Mouse (Mus musculus) thymus, postnatal 36 days (tissue): ENCODE results near the gene Dirc2.

Experiments used
- DNase-seq, 2 experiments: peaks; one replicate each; pipeline ENCODE4 v3.0.0; 2022; ENCODE audit warnings: mixed read lengths in 2 of 2

Gene Dirc2

GRCm38 (mm10) chr16:35771606-35772005, 2.5 kb upstream of the Dirc2 start:
- DNase-seq: no peak

- DNase-seq: peak in 1 of 2 experiments; percentile 19
Observed at GRCm38 (mm10) chr16:35771141-35771540, 2.0 kb upstream of the Dirc2 start.

- DNase-seq: peak; percentile 95 to 96
Observed at GRCm38 (mm10) chr16:35769878-35770657, 912 bp upstream of the Dirc2 start, which contains the start of gene Hspbap1. Hspbap1 (plus strand) TSS chr16:35770375.

- no peak for DNase-seq
Observed at GRCm38 (mm10) chr16:35768469-35768784, 729 bp downstream of the Dirc2 start.

- no peak for DNase-seq
Observed at GRCm38 (mm10) chr16:35766366-35766765, 2.8 kb downstream of the Dirc2 start.

- peak in 1 of 2 experiments; percentile 19 for DNase-seq
Observed at GRCm38 (mm10) chr16:35765449-35765848, 3.7 kb downstream of the Dirc2 start.

- no peak for DNase-seq
Observed at GRCm38 (mm10) chr16:35764941-35765340, 4.2 kb downstream of the Dirc2 start.

- no peak for DNase-seq
Observed at GRCm38 (mm10) chr16:35763590-35764296, 5.4 kb downstream of the Dirc2 start.

GRCm38 (mm10) chr16:35759401-35759800, 9.8 kb downstream of the Dirc2 start:
- no peak for DNase-seq

GRCm38 (mm10) chr16:35756697-35757096, 12.5 kb downstream of the Dirc2 start:
- no peak for DNase-seq

- DNase-seq: no peak
Observed at GRCm38 (mm10) chr16:35755502-35756334, 13.4 kb downstream of the Dirc2 start.

- DNase-seq: no peak
Observed at GRCm38 (mm10) chr16:35753926-35754325, 15.2 kb downstream of the Dirc2 start.

- DNase-seq: no peak
Observed at GRCm38 (mm10) chr16:35751841-35752240, 17.3 kb downstream of the Dirc2 start.

GRCm38 (mm10) chr16:35749385-35749784, 19.8 kb downstream of the Dirc2 start:
- no peak for DNase-seq

GRCm38 (mm10) chr16:35748237-35748603, 20.9 kb downstream of the Dirc2 start:
- DNase-seq: no peak

GRCm38 (mm10) chr16:35747417-35748236, 21.5 kb downstream of the Dirc2 start:
- peak; percentile 79 to 87 for DNase-seq

- DNase-seq: peak; percentile 31 to 37
Observed at GRCm38 (mm10) chr16:35742251-35742937, 26.8 kb downstream of the Dirc2 start.

- DNase-seq: peak; percentile 36 to 65
Observed at GRCm38 (mm10) chr16:35741621-35742020, 27.5 kb downstream of the Dirc2 start.

- no peak for DNase-seq
Observed at GRCm38 (mm10) chr16:35740943-35741342, 28.2 kb downstream of the Dirc2 start.

GRCm38 (mm10) chr16:35740357-35740756, 28.8 kb downstream of the Dirc2 start:
- DNase-seq: no peak

GRCm38 (mm10) chr16:35739548-35739947, 29.6 kb downstream of the Dirc2 start:
- no peak for DNase-seq
